Mouse (Mus musculus) heart, embryonic 14.5 days (tissue): ENCODE data around the gene Snrpc. TPM values are rescaled to one million over a fixed set of nuclear protein-coding genes. Genes with fewer than 3 reads are reported as not detected.

Experiments
- ATAC-seq: fragments of 200-750 bp; cut with Nextera tagmentation; 2 replicates; pipeline ENCODE4 v1.8.0; 2017; ENCODE audit warnings: low read depth, moderate TSS enrichment; ENCODE audit not compliant: insufficient number of reproducible peaks, insufficient read depth, low FRiP score
- H3K27ac ChIP-seq, 2 experiments: fragments of 200-500 bp in 1 of 2; fragments of 300-500 bp in 1 of 2; sonication (generic) in 1 of 2; replicated peaks in 1 of 2; 2 replicates each; pipeline ENCODE4 v1.5.1; 2012 to 2014; ENCODE audit warnings: low read depth in 2 of 2, low read length in 2 of 2, control low read depth in 1 of 2, mild to moderate bottlenecking in 1 of 2, mixed read lengths in 1 of 2; ENCODE audit not compliant: control insufficient read depth in 1 of 2, insufficient read depth in 1 of 2
- H3K27me3 ChIP-seq: fragments of 300-500 bp; sonication (generic); 2 replicates; pipeline ENCODE4 v1.6.1; 2014; ENCODE audit warnings: mild to moderate bottlenecking, low read length, control low read depth; ENCODE audit not compliant: control insufficient read depth, insufficient read depth
- H3K36me3 ChIP-seq: fragments of 300-500 bp; sonication (generic); 2 replicates; pipeline ENCODE4 v1.6.1; 2014; ENCODE audit warnings: mild to moderate bottlenecking, control low read depth, low read length, mixed read lengths; ENCODE audit not compliant: control insufficient read depth, insufficient read depth
- H3K4me1 ChIP-seq, 2 experiments: fragments of 200-500 bp in 1 of 2; fragments of 300-500 bp in 1 of 2; sonication (generic) in 1 of 2; 2 replicates each; pipeline ENCODE4 v1.6.1; 2012 to 2014; ENCODE audit warnings: low read length in 2 of 2, control low read depth in 1 of 2, mixed read lengths in 1 of 2; ENCODE audit not compliant: control insufficient read depth in 2 of 2, insufficient read depth in 2 of 2
- H3K4me2 ChIP-seq: fragments of 300-500 bp; sonication (generic); 2 replicates; pipeline ENCODE4 v1.6.1; 2014; ENCODE audit warnings: mild to moderate bottlenecking, low read length
- H3K4me3 ChIP-seq, 2 experiments: fragments of 200-500 bp in 1 of 2; fragments of 300-500 bp in 1 of 2; sonication (generic) in 1 of 2; 2 replicates each; pipeline ENCODE4 v1.5.1; 2012 to 2014; ENCODE audit warnings: low read length in 2 of 2, mild to moderate bottlenecking in 2 of 2, control low read depth in 1 of 2, low read depth in 1 of 2, moderate library complexity in 1 of 2; ENCODE audit not compliant: control insufficient read depth in 1 of 2, insufficient read depth in 1 of 2
- H3K9ac ChIP-seq: fragments of 300-500 bp; sonication (generic); 2 replicates; pipeline ENCODE4 v1.6.1; 2014; ENCODE audit warnings: mild to moderate bottlenecking, low read length
- H3K9me3 ChIP-seq: fragments of 300-500 bp; sonication (generic); 2 replicates; pipeline ENCODE4 v1.6.1; 2016; ENCODE audit warnings: low read length, control low read depth; ENCODE audit not compliant: control insufficient read depth
- WGBS: fragments of 180-500 bp; shearing (Covaris S2); extraction: QIAGEN DNeasy Blood & Tissue Kit; methylation state at CpG from one replicate; pipeline ENCODE4 v1.1.7; 2014; 5-methylcytosine and 5-hydroxymethylcytosine counted together
- polyA plus RNA-seq: library from polyadenylated mRNA; unstranded; fragments of >200 nt; fragmentation: Nextera tagmentation; extraction: Ambion mirVana; gene quantifications from 2 replicates; pipeline ENCODE4 v1.2.1, GENCODE M21; 2014

Gene Snrpc
- polyA plus RNA-seq, 1 experiment from 2014 or later: 228 TPM

- H3K27ac ChIP-seq: no peak overlapping the region
- no peaks in the 10 kb centered on the region for H3K27me3 ChIP-seq
- no peaks in the 10 kb centered on the region for H3K9me3 ChIP-seq
- 70% methylated on average over 10 of the region's 10 CpGs for WGBS
- no peaks in the 10 kb centered on the region for H3K36me3 ChIP-seq
- 0 out of 2 replicates have a peak overlapping the region, but pooled peaks have one; percentile 5 for H3K9ac ChIP-seq
- H3K4me2 ChIP-seq: no peak overlapping the region
- H3K4me1 ChIP-seq: peaks cover 2 to 24% of the 10 kb centered on the region in 2 experiments
- no peak for ATAC-seq
- H3K4me3 ChIP-seq: no peak overlapping the region
These were observed 32.9 kb upstream of the Snrpc start for GRCm38 (mm10) chr17:27804803-27805770.

- no peak for ATAC-seq
- H3K4me2 ChIP-seq: no peak overlapping the region
- peaks cover 13 to 38% of the 10 kb centered on the region in 2 experiments for H3K4me1 ChIP-seq
- H3K36me3 ChIP-seq: no peaks in the 10 kb centered on the region
- H3K9me3 ChIP-seq: no peaks in the 10 kb centered on the region
- no peaks in the 10 kb centered on the region for H3K27me3 ChIP-seq
- 64% methylated on average over 2 of the region's 2 CpGs for WGBS
- no peak overlapping the region for H3K27ac ChIP-seq
- no peak overlapping the region for H3K9ac ChIP-seq
- H3K4me3 ChIP-seq: no peak overlapping the region
These were observed 30.3 kb upstream of the Snrpc start for GRCm38 (mm10) chr17:27807542-27808078.

GRCm38 (mm10) chr17:27810569-27811331 is 27.2 kb upstream of the Snrpc start:
- peak overlapping the region in 1 of 2 experiments; percentile 25; a peak in 2 of 4 replicates for H3K27ac ChIP-seq
- whole genome bisulfite sequencing: 77% methylated on average over 16 of the region's 16 CpGs
- no peak for ATAC-seq
- H3K4me2 ChIP-seq: no peak overlapping the region
- H3K4me3 ChIP-seq: no peak overlapping the region
- no peaks in the 10 kb centered on the region for H3K36me3 ChIP-seq
- peaks cover 10 to 28% of the 10 kb centered on the region in 2 experiments for H3K4me1 ChIP-seq
- no peaks in the 10 kb centered on the region for H3K27me3 ChIP-seq
- no peak overlapping the region for H3K9ac ChIP-seq
- H3K9me3 ChIP-seq: no peaks in the 10 kb centered on the region

DNA sequence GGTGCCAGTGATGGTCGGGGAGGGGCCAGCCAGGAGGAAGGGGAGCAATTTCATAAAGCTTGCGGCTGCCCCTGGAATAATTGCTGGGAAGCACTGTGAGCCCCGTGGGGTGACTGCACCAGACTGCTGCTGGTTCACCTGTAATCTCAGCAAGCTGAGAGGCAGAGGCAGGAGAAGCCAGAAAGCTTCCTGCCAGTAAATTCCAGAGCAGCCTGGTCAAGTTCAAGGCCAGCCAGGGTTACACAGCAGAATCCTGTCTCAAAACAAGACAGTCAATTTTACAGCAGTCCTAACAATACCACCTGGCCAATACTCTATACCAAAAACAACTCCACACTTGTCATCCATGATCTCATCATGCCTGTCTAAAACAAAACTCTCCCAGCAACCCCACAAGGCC is 26.0 kb upstream of the Snrpc start:
- no peak overlapping the region for H3K9ac ChIP-seq
- 39% methylated on average over 3 of the region's 3 CpGs for WGBS
- H3K4me2 ChIP-seq: no peak overlapping the region; the same call in 1 of the 2 replicates
- H3K4me1 ChIP-seq: peaks cover 10 to 23% of the 10 kb centered on the region in 2 experiments
- peak overlapping the region; percentile 41 to 43; a peak in 1 of 4 replicates for H3K27ac ChIP-seq
- H3K9me3 ChIP-seq: no peaks in the 10 kb centered on the region
- no peaks in the 10 kb centered on the region for H3K36me3 ChIP-seq
- ATAC-seq: no peak
- no peaks in the 10 kb centered on the region for H3K27me3 ChIP-seq
- no peak overlapping the region for H3K4me3 ChIP-seq

GRCm38 (mm10) chr17:27814606-27815005 is 23.3 kb upstream of the Snrpc start:
- H3K4me2 ChIP-seq: no peak overlapping the region
- no peak overlapping the region for H3K27ac ChIP-seq
- ATAC-seq: no peak
- H3K4me1 ChIP-seq: peaks cover 16 to 40% of the 10 kb centered on the region in 2 experiments
- no peaks in the 10 kb centered on the region for H3K9me3 ChIP-seq
- no peaks in the 10 kb centered on the region for H3K27me3 ChIP-seq
- H3K9ac ChIP-seq: no peak overlapping the region
- H3K36me3 ChIP-seq: no peaks in the 10 kb centered on the region
- no peak overlapping the region for H3K4me3 ChIP-seq

GRCm38 (mm10) chr17:27819011-27819410 is 18.9 kb upstream of the Snrpc start:
- Histone ChIP-seq H3K9me3 (no peaks in the 10 kb centered on the region), H3K27me3 (no peaks in the 10 kb centered on the region), H3K27ac (peak overlapping the region; percentile 75 to 93; a peak in 3 of 4 replicates), H3K9ac (peak overlapping the region; percentile 96), H3K4me1 (peaks cover 9 to 24% of the 10 kb centered on the region in 2 experiments), H3K4me3 (peak overlapping the region; percentile 85 to 98), H3K4me2 (peak overlapping the region; percentile 94), H3K36me3 (no peaks in the 10 kb centered on the region)
- WGBS: 10% methylated on average over 7 of the region's 7 CpGs
- ATAC-seq: no peak

DNA sequence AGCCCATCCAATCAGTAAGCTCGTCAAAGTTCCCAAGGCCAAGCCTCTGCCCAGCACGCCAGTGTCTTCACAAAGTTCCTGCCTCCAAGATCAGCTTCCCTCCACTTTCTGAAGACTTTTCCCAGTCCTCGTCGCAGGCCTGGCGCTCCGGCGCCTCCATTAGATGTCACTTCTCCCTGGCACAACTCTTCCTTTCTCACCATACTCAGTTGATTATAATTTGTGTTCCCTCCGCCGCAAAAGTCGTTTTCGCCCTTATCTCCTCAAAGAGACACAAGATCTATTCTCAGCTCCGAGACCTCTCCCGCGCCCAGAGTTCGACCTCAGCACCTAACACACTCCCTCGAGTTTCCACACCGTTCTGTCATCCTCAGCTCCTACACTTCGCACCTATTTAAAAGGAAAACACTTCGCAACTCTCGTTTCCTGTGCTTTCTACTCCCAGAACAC is 18.4 kb upstream of the Snrpc start:
- Histone ChIP-seq H3K9me3 (no peaks in the 10 kb centered on the region), H3K9ac (peak overlapping the region; percentile 96), H3K36me3 (no peaks in the 10 kb centered on the region), H3K27me3 (no peaks in the 10 kb centered on the region), H3K27ac (peak overlapping the region; percentile 75 to 93), H3K4me3 (peak overlapping the region; percentile 85 to 98), H3K4me1 (peaks cover 9 to 24% of the 10 kb centered on the region in 2 experiments), H3K4me2 (peak overlapping the region; percentile 94)
- under 1% methylated on average over 20 of the region's 20 CpGs for WGBS
- no peak for ATAC-seq
